Mouse (Mus musculus): Measurements from ENCODE around the gene Mios. TPM values are rescaled to one million over a fixed set of nuclear protein-coding genes. Genes with fewer than 3 reads are reported as not detected.

Gene Mios
- total RNA-seq, 2 experiments from 2014 or later: 16.2 to 17.6 TPM

- no peak for DNase-seq
Observed at GRCm38 (mm10) chr6:8278426-8279002, 69.5 kb downstream of the Mios start.

- DNase-seq: no peak
Observed at GRCm38 (mm10) chr6:8283255-8283654, 74.2 kb downstream of the Mios start.

- no peak for DNase-seq
Observed at GRCm38 (mm10) chr6:8285401-8285960, 76.5 kb downstream of the Mios start.

Other genes starting within 250 kb of the Mios start
- gene Col28a1, start 16.6 kb upstream of the Mios start, total RNA-seq (2021): 1 to 10 TPM; 4.4 to 5.2 TPM
- gene Rpa3, start 50.0 kb downstream of the Mios start, total RNA-seq (2021): 10 to 100 TPM; 18.1 to 20.5 TPM
- 10 to 100 TPM in 1 of 2 experiments, 1 to 10 TPM in 1; 9.3 to 11.3 TPM for gene Umad1, start 50.1 kb downstream of the Mios start, total RNA-seq (2021)
- gene Gm45062, start 50.2 kb downstream of the Mios start, total RNA-seq (2021): not detected

Measured in gastrocnemius, postnatal 10 days (tissue).